Mouse (Mus musculus) testis, adult 2 months (tissue): ENCODE measurements around the gene Fbxo24.

ENCODE experiments used
- CTCF ChIP-seq: fragments of 200-500 bp; IDR thresholded peaks from 2 replicates; pipeline ENCODE4 v1.5.1; 2012; ENCODE audit warnings: low read depth, mild to moderate bottlenecking, inconsistent platforms, low read length, moderate library complexity; ENCODE audit not compliant: control insufficient read depth, insufficient read depth, insufficient replicate concordance
- POLR2A ChIP-seq: fragments of 200-500 bp; IDR thresholded peaks from 2 replicates; pipeline ENCODE4 v1.6.1; 2012; ENCODE audit warnings: low read depth, mild to moderate bottlenecking, inconsistent platforms, low read length, moderate library complexity; ENCODE audit not compliant: control insufficient read depth

DNA sequence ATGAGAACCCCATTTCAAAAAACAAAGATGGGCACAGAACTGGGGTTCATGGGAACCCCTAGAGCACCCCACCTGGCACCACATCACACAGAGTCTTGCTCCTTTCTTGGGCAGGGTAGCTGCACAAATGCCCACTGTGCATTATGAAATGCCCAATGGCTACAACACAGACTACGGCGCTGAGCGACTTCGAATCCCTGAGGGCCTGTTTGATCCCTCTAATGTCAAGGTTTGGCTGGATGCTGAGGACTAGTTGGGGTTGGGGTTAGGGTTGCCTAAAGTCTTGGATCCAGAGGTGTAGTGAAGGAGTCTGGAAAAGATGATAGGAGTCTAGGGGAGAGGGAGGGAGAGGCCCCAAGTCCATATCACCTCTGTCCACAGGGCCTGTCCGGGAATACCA, 62.4 kb downstream of the Fbxo24 start:
- TF ChIP-seq CTCF (no peak), POLR2A (no peak)
